Mouse (Mus musculus) CH12.LX (cell line): ENCODE results near the gene Irf6.

Experiments
- CTCF ChIP-seq, 2 experiments: IDR thresholded peaks in 1 of 2; conservative IDR thresholded peaks in 1 of 2; 2 replicates each; pipeline ENCODE4 v1.5.1; 2011 to 2012; ENCODE audit warnings: low read depth in 2 of 2, low read length in 2 of 2, improper control_type of control experiment in 1 of 2, inconsistent platforms in 1 of 2, mild to moderate bottlenecking in 1 of 2, moderate library complexity in 1 of 2
- MAFK ChIP-seq: IDR thresholded peaks from 2 replicates; pipeline ENCODE4 v1.6.1; 2011; ENCODE audit warnings: low read length, improper control_type of control experiment; ENCODE audit not compliant: insufficient replicate concordance
- POLR2A ChIP-seq: IDR thresholded peaks from 2 replicates; pipeline ENCODE4 v1.6.1; 2011; ENCODE audit warnings: low read depth, mild to moderate bottlenecking, improper control_type of control experiment, low read length
- SIN3A ChIP-seq: IDR thresholded peaks from 2 replicates; pipeline ENCODE4 v1.6.1; 2012; ENCODE audit warnings: low read length, improper control_type of control experiment, inconsistent platforms
- TCF12 ChIP-seq: IDR thresholded peaks from 2 replicates; pipeline ENCODE4 v1.6.1; 2014; ENCODE audit warnings: low read depth, mild to moderate bottlenecking, inconsistent platforms, low read length, improper control_type of control experiment
- USF1 ChIP-seq: IDR thresholded peaks from 2 replicates; pipeline ENCODE4 v1.6.1; 2014; ENCODE audit warnings: low read depth, mild to moderate bottlenecking, inconsistent platforms, low read length, improper control_type of control experiment

DNA sequence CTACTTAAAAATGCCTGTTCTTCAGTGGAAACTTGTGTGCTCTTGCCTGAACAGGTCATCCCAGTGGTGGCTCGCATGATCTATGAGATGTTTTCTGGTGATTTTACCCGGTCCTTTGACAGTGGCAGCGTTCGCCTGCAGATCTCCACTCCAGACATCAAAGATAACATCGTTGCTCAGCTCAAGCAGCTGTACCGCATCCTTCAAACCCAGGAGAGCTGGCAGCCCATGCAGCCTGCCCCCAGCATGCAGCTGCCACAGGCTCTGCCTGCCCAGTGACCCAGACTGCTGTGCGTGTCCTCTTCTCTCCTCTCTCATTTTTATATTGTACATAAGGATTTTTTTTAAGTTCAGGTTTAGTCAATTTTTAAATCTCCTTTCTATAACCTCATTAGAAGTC, 16.3 kb downstream of the Irf6 start:
- no peak for TF ChIP-seq TCF12
- TF ChIP-seq CTCF (conservative IDR thresholded peaks at IDR 0.05 in 1 of 2, IDR thresholded peaks at IDR 0.05 in 1 of 2; ENCODE audit: low read depth in 2 of 2, low read length in 2 of 2), result no peak
- no peak for TF ChIP-seq POLR2A
- TF ChIP-seq SIN3A, result no peak
- TF ChIP-seq MAFK, result no peak
- no peak for TF ChIP-seq USF1
